Mouse (Mus musculus): ENCODE results near the gene Gm20388.

Gm20388 gene

GRCm38 (mm10) chr8:122230712-122231337 is 2320.2 kb downstream of the Gm20388 start:
- DNase-seq (ENCODE audit: low read depth, low spot score) = peak; percentile 33

GRCm38 (mm10) chr8:122234055-122234454 is 2323.4 kb downstream of the Gm20388 start:
- DNase-seq (ENCODE audit: low read depth, low spot score) = no peak

GRCm38 (mm10) chr8:122236521-122236920 is 2325.9 kb downstream of the Gm20388 start:
- no peak for DNase-seq (ENCODE audit: low read depth, low spot score)

GRCm38 (mm10) chr8:122238225-122238624 is 2327.6 kb downstream of the Gm20388 start:
- DNase-seq (ENCODE audit: low read depth, low spot score) = no peak

GRCm38 (mm10) chr8:122238731-122239130 is 2328.1 kb downstream of the Gm20388 start:
- no peak for DNase-seq (ENCODE audit: low read depth, low spot score)

- no peak for DNase-seq (ENCODE audit: low read depth, low spot score)
Observed at GRCm38 (mm10) chr8:122240241-122241026, 2329.8 kb downstream of the Gm20388 start.

- DNase-seq (ENCODE audit: low read depth, low spot score) = no peak
Observed at GRCm38 (mm10) chr8:122243310-122243709, 2332.7 kb downstream of the Gm20388 start.

GRCm38 (mm10) chr8:122245161-122245560 is 2334.5 kb downstream of the Gm20388 start:
- DNase-seq (ENCODE audit: low read depth, low spot score) = no peak

GRCm38 (mm10) chr8:122246257-122247211 is 2335.9 kb downstream of the Gm20388 start:
- no peak for DNase-seq (ENCODE audit: low read depth, low spot score)

GRCm38 (mm10) chr8:122251739-122252138 is 2341.1 kb downstream of the Gm20388 start:
- DNase-seq (ENCODE audit: low read depth, low spot score) = no peak

GRCm38 (mm10) chr8:122252366-122252765 is 2341.7 kb downstream of the Gm20388 start:
- no peak for DNase-seq (ENCODE audit: low read depth, low spot score)

GRCm38 (mm10) chr8:122259351-122259750 is 2348.7 kb downstream of the Gm20388 start:
- DNase-seq (ENCODE audit: low read depth, low spot score) = peak; percentile 56

- DNase-seq (ENCODE audit: low read depth, low spot score) = no peak
Observed at GRCm38 (mm10) chr8:122260755-122261154, 2350.1 kb downstream of the Gm20388 start.

- DNase-seq (ENCODE audit: low read depth, low spot score) = no peak
Observed at GRCm38 (mm10) chr8:122262835-122263234, 2352.2 kb downstream of the Gm20388 start.

- DNase-seq (ENCODE audit: low read depth, low spot score) = no peak
Observed at GRCm38 (mm10) chr8:122264243-122264642, 2353.6 kb downstream of the Gm20388 start.

- no peak for DNase-seq (ENCODE audit: low read depth, low spot score)
Observed at GRCm38 (mm10) chr8:122265522-122265921, 2354.9 kb downstream of the Gm20388 start.

- DNase-seq (ENCODE audit: low read depth, low spot score) = no peak
Observed at GRCm38 (mm10) chr8:122266867-122267266, 2356.2 kb downstream of the Gm20388 start.

- DNase-seq (ENCODE audit: low read depth, low spot score) = no peak
Observed at GRCm38 (mm10) chr8:122268861-122269260, 2358.2 kb downstream of the Gm20388 start.

- peak; percentile 74 for DNase-seq (ENCODE audit: low read depth, low spot score)
Observed at GRCm38 (mm10) chr8:122269404-122269803, 2358.8 kb downstream of the Gm20388 start.

GRCm38 (mm10) chr8:122270555-122270954 is 2359.9 kb downstream of the Gm20388 start:
- DNase-seq (ENCODE audit: low read depth, low spot score) = no peak

- peak; percentile 84 for DNase-seq (ENCODE audit: low read depth, low spot score)
Observed at GRCm38 (mm10) chr8:122273152-122273551, 2362.5 kb downstream of the Gm20388 start.

- DNase-seq (ENCODE audit: low read depth, low spot score) = no peak
Observed at GRCm38 (mm10) chr8:122273826-122274225, 2363.2 kb downstream of the Gm20388 start.

Data from CD4-positive helper T cell, adult 2 months (primary cell).